Mouse (Mus musculus) stomach, postnatal 0 days (tissue): ENCODE results near the gene Sept12. TPM values are rescaled to one million over a fixed set of nuclear protein-coding genes. Genes with fewer than 3 reads are reported as not detected.

Source experiments
- ATAC-seq: fragments of 200-750 bp; cut with Nextera tagmentation; 2 replicates; pipeline ENCODE4 v1.8.0; 2017; ENCODE audit not compliant: low FRiP score, low TSS enrichment
- DNase-seq: peaks from one replicate; pipeline ENCODE4 v3.0.0-alpha.2; 2016; ENCODE audit warnings: low spot score
- H3K27ac ChIP-seq: fragments of 300-500 bp; sonication (generic); replicated peaks from 2 replicates; pipeline ENCODE4 v1.5.1; 2014; ENCODE audit warnings: mild to moderate bottlenecking, control low read depth
- H3K27me3 ChIP-seq: fragments of 300-500 bp; sonication (generic); 2 replicates; pipeline ENCODE4 v1.6.1; 2014; ENCODE audit warnings: low read length; ENCODE audit not compliant: control insufficient read depth, insufficient read depth
- H3K36me3 ChIP-seq: fragments of 300-500 bp; sonication (generic); 2 replicates; pipeline ENCODE4 v1.6.1; 2014; ENCODE audit warnings: low read length, mixed read lengths; ENCODE audit not compliant: control insufficient read depth, insufficient read depth
- H3K4me1 ChIP-seq: fragments of 300-500 bp; sonication (generic); replicated peaks from 2 replicates; pipeline ENCODE4 v1.6.1; 2014; ENCODE audit warnings: antibody characterized with exemption; ENCODE audit not compliant: control insufficient read depth, insufficient read depth
- H3K4me2 ChIP-seq: fragments of 300-500 bp; sonication (generic); replicated peaks from 2 replicates; pipeline ENCODE4 v1.6.1; 2014; ENCODE audit warnings: low read depth, mild to moderate bottlenecking, control low read depth, moderate library complexity
- H3K4me3 ChIP-seq: fragments of 300-500 bp; sonication (generic); 2 replicates; pipeline ENCODE4 v1.5.1; 2014; ENCODE audit warnings: low read depth, low read length, control low read depth
- H3K9ac ChIP-seq: fragments of 300-500 bp; sonication (generic); 2 replicates; pipeline ENCODE4 v1.6.1; 2014; ENCODE audit warnings: mild to moderate bottlenecking, low read length, control low read depth, mixed read lengths
- H3K9me3 ChIP-seq: fragments of 300-500 bp; sonication (generic); 2 replicates; pipeline ENCODE4 v1.6.1; 2016; ENCODE audit warnings: low read length; ENCODE audit not compliant: control insufficient read depth
- CTCF ChIP-seq: IDR thresholded peaks from 2 replicates; pipeline ENCODE4 v1.5.1; 2016; ENCODE audit warnings: antibody characterized with exemption, low read depth, mild to moderate bottlenecking, moderate library complexity
- EP300 ChIP-seq: optimal IDR thresholded peaks from 2 replicates; pipeline ENCODE3; 2016; ENCODE audit warnings: antibody characterized with exemption
- WGBS: fragments of 180-500 bp; shearing (Covaris S2); extraction: QIAGEN DNeasy Blood & Tissue Kit; methylation state at CpG from one replicate; pipeline ENCODE4 v1.1.7; 2014; 5-methylcytosine and 5-hydroxymethylcytosine counted together
- polyA plus RNA-seq: library from polyadenylated mRNA; unstranded; fragments of >200 nt; fragmentation: Nextera tagmentation; extraction: Ambion mirVana; gene quantifications from 2 replicates; pipeline ENCODE4 v1.2.1, GENCODE M21; 2015

Gene Sept12
- polyA plus RNA-seq, 1 experiment from 2014 or later, result not detected

DNA sequence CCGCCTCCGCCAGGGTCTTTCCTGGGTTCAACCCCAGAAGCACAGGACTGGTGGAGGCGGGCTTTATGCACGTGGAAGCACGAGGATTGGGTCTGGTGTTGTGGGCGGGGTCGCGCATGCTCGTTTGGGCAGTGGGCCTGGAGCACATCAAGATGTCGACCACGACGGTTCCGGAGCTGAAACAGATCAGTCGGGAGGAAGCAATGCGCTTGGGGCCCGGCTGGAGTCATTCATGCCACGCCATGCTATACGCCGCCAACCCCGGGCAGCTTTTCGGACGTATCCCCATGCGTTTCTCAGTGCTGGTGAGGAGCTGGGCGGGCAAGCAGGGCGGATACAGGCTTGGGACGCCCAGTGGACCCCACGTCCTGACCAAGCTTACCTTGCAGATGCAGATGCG is 58.7 kb downstream of the Sept12 start:
- TF ChIP-seq CTCF (no peak; the same call in 1 of the 2 replicates), EP300 (no peak)
- WGBS, result under 1% methylated on average over 28 of the region's 28 CpGs

GRCm38 (mm10) chr16:4938461-4938860 is 59.2 kb downstream of the Sept12 start, which contains the start of gene Nudt16l1:
TSS of gene Nudt16l1 (plus strand) at chr16:4938761.
- Histone ChIP-seq H3K9me3 (no peaks in the 10 kb centered on the region), H3K27ac (peak within 1 kb of the TSS; percentile 88), H3K36me3 (peaks cover 35% of the 10 kb centered on the region), H3K4me3 (peak within 1 kb of the TSS; percentile 94), H3K4me1 (peaks cover 8% of the 10 kb centered on the region; the same call in 1 of the 2 replicates), H3K4me2 (peak within 1 kb of the TSS; percentile 94), H3K9ac (peak within 1 kb of the TSS; percentile 94), H3K27me3 (no peaks in the 10 kb centered on the region)
- 0% methylated on average over 2 of the region's 2 CpGs for WGBS
- ATAC-seq, result no peak
- no peak for DNase-seq
- no peak for TF ChIP-seq EP300
- TF ChIP-seq CTCF, result no peak

More for the DNA sequence above, 58.7 kb downstream of the Sept12 start:
- peaks cover 36% of the 10 kb centered on the region for H3K36me3 ChIP-seq
- DNase-seq (peak; percentile 96), ATAC-seq (peak; percentile 92)
- no peaks in the 10 kb centered on the region for H3K27me3 ChIP-seq
- H3K27ac ChIP-seq, result peak overlapping the region; percentile 88
- H3K4me2 ChIP-seq, result peak overlapping the region; percentile 94
- H3K4me3 ChIP-seq, result peak overlapping the region; percentile 94
- H3K4me1 ChIP-seq, result peaks cover 8% of the 10 kb centered on the region; the same call in 1 of the 2 replicates
- H3K9ac ChIP-seq, result peak overlapping the region; percentile 94
- no peaks in the 10 kb centered on the region for H3K9me3 ChIP-seq

- peaks cover 8% of the 10 kb centered on the region; the same call in 1 of the 2 replicates for H3K4me1 ChIP-seq
- H3K36me3 ChIP-seq, result peaks cover 31% of the 10 kb centered on the region
- H3K4me2 ChIP-seq, result no peak overlapping the region
- no peak overlapping the region for H3K27ac ChIP-seq
- WGBS, result 86% methylated on average over 8 of the region's 8 CpGs
- no peak overlapping the region for H3K9ac ChIP-seq
- ATAC-seq (no peak), DNase-seq (no peak)
- TF ChIP-seq CTCF, result no peak
- TF ChIP-seq EP300, result no peak
- no peaks in the 10 kb centered on the region for H3K27me3 ChIP-seq
- no peak overlapping the region for H3K4me3 ChIP-seq
- no peaks in the 10 kb centered on the region for H3K9me3 ChIP-seq
Observed at GRCm38 (mm10) chr16:4937351-4938190, 60.1 kb downstream of the Sept12 start.

Other genes with a start within 250 kb of the Sept12 start
- gene Cdip1, start 207.6 kb downstream of the Sept12 start, polyA plus RNA-seq, result 35.4 and 38.8 TPM in 2 replicates
- gene 4930562C15Rik, start 162.4 kb downstream of the Sept12 start, polyA plus RNA-seq, result 0.23 and 0.32 TPM in 2 replicates
- gene Ubald1, start 117.5 kb downstream of the Sept12 start, polyA plus RNA-seq, result 32.1 and 40.0 TPM in 2 replicates
- 43.0 and 44.0 TPM in 2 replicates for gene Mgrn1, start 111.6 kb downstream of the Sept12 start, polyA plus RNA-seq
- 92.9 and 93.6 TPM in 2 replicates for gene Nudt16l1, start 59.1 kb downstream of the Sept12 start, polyA plus RNA-seq
- 21.6 and 22.7 TPM in 2 replicates for gene Anks3, start 33.6 kb downstream of the Sept12 start, polyA plus RNA-seq
- 112 and 114 TPM in 2 replicates for gene Smim22, start 9.4 kb upstream of the Sept12 start, polyA plus RNA-seq
- gene Rogdi, start 15.7 kb upstream of the Sept12 start, polyA plus RNA-seq, result 36.6 and 44.7 TPM in 2 replicates
- gene Glyr1, start 52.0 kb upstream of the Sept12 start, polyA plus RNA-seq, result 64.8 and 65.2 TPM in 2 replicates
- 9.1 and 9.3 TPM in 2 replicates for gene Ubn1, start 52.2 kb upstream of the Sept12 start, polyA plus RNA-seq
- 61.5 and 66.2 TPM in 2 replicates for gene Ppl, start 134.6 kb upstream of the Sept12 start, polyA plus RNA-seq
- 0.04 TPM in 2 replicates for gene Sec14l5, start 149.3 kb upstream of the Sept12 start, polyA plus RNA-seq
- gene Nagpa, start 206.2 kb upstream of the Sept12 start, polyA plus RNA-seq, result 11.2 and 13.0 TPM in 2 replicates
- 11.8 and 13.1 TPM in 2 replicates for gene AU021092, start 224.4 kb upstream of the Sept12 start, polyA plus RNA-seq
- gene Alg1, start 235.8 kb upstream of the Sept12 start, polyA plus RNA-seq, result 23.0 and 23.4 TPM in 2 replicates